Mouse (Mus musculus) liver, embryonic 14.5 days (tissue): Measurements from ENCODE around the gene Cdk5rap3.

Source experiments
- CTCF ChIP-seq: IDR thresholded peaks from 2 replicates; pipeline ENCODE4 v1.5.1; 2016; ENCODE audit warnings: antibody characterized with exemption, low read depth, control low read depth
- EP300 ChIP-seq: IDR thresholded peaks from 2 replicates; pipeline ENCODE4 v1.6.1; 2016; ENCODE audit warnings: antibody characterized with exemption, low read depth

- TF ChIP-seq CTCF (no peak), EP300 (no peak; the same call in 1 of the 2 replicates)
Observed at GRCm38 (mm10) chr11:96925469-96926148, 9.3 kb upstream of the Cdk5rap3 start.
